Mouse (Mus musculus): ENCODE data around the gene Ndufa11.

DNA sequence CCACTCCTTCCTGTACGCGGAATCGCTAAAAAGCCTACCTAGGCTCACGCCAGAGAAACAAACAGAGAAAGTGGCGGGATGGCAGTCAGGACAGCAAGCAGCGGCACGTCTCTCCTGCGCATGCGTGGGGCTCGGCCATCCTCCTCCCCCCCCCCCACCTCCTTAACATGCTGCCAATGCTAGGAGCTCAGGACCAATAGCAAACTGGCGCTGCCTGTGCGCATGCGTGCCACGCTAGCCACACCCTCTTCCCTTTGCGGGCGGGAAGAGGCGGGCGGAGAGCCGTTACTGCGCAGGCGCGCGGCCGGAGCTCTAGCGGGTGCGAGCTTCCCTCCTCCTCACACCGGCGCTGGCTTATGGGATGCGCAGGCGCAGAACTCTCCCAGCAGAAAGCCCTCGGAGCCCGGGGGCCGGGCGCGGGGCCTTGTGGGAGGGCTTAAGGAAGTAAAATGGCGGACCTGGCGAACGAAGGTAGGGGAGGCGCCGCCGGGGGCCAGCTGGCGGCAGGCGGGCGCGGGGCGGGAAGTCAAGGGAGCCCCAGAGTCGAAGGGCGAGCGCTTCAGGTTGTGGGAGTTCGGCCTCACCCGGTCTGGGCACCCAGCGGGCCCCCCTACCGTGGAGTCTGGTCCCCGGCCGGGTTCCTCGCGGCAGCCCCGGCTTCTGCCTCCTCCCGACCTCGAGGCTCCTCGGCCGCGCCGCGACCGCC is 44.5 kb upstream of the Ndufa11 start, which contains the start of gene Ranbp3:
- TF ChIP-seq CTCF (IDR thresholded peaks at IDR 0.05) = no peak
- TF ChIP-seq POLR2A (IDR thresholded peaks at IDR 0.05; ENCODE audit: insufficient read depth, low read depth, low read length) = peak; percentile 95
